Mouse (Mus musculus) ovary, postnatal 10 days (tissue): ENCODE results near the gene Cdkn2aipnl.

Experiments used
- DNase-seq: peaks from one replicate; pipeline ENCODE4 v3.0.0; 2022; ENCODE audit warnings: low spot score

Gene Cdkn2aipnl

DNA sequence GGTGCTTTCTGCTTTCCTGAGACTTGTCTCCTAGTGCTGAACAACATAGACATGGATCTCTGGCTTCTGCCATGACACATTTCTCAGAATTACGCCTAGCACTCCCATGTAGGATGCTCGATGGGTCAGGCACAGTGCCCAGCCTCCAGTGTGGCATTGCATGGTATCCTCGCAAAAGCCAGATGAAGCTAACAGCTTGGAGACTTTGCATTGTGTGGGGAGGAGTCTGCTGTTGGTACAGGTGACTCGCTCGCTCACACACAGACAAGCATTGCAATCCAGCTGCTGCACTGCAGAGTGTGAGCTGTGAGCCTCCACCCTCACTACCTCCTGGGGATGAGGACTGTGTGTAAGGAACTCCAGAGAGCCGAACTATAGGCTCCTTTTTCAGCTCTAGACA, 21.3 kb upstream of the Cdkn2aipnl start:
- no peak for DNase-seq

- DNase-seq = no peak
These were observed 18.2 kb upstream of the Cdkn2aipnl start for GRCm38 (mm10) chr11:51949155-51949840.

GRCm38 (mm10) chr11:51949919-51950318, 17.5 kb upstream of the Cdkn2aipnl start:
- DNase-seq = no peak

GRCm38 (mm10) chr11:51951861-51952420, 15.5 kb upstream of the Cdkn2aipnl start:
- no peak for DNase-seq

GRCm38 (mm10) chr11:51956112-51956511, 11.3 kb upstream of the Cdkn2aipnl start:
- no peak for DNase-seq

- DNase-seq = no peak
These were observed 9.7 kb upstream of the Cdkn2aipnl start for GRCm38 (mm10) chr11:51957760-51958159.

GRCm38 (mm10) chr11:51959511-51959910, 8.0 kb upstream of the Cdkn2aipnl start:
- no peak for DNase-seq

DNA sequence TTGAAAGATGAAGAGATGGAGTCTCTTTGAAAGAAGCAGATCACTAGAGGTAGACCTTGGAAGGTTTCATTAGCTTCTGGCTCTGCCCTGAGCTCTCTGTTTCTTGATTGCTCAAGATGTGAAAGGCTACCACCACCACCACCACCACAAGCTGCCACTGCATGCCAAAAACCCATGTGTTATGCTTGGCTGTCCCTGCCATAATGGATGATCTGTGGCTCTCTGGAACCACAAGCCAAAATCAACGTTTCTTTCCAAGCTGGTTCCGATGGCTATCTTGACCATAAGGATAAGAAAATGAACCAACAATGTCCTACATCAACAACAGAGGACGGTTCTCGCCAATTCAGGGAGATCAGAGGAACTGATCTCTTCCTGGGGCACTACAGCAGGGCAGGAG, 7.4 kb upstream of the Cdkn2aipnl start:
- DNase-seq = no peak

DNA sequence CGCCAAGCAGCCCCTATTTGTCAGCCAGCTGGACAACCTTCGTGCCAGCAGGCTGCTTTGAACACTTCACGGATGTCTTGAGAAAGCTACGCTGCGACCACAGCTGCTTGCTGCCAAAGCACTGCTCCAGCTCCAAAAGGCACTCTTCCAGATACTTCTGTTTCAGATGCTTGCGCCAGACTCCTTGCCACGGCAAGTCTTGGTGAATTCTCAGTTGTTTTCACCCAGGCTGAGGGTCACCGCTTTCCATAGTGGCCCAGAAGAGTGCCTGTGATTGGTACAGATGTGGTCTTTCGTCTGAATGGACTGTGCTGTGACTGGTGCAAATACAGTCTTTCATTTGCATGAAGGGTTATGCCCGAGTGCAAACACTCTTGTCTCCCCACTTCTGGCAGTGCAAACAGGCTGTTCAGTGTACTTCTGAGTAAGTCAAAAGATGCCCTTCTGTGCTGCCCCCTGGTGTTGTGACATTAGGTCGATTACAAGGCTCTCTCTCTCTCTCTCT, 6.4 kb upstream of the Cdkn2aipnl start:
- no peak for DNase-seq

DNA sequence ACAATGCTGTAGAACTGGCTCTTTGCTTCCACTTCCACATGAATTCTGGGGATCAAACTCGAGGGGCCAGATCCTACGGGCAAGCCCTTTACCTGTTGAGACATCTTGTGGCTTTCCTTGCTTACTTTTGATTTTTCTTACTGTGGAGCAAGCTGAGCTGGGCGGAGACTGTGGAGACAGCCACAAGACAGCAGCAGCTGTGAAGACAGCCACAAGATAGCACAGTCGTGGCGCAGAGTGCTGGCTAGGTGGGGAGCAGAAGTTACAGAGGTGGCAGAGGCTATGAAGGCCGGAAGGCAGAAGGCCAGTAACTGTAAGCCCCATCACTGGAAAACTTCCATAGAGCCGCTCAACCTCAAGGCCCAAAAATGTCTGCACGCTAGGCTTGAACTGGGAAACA, 5.7 kb upstream of the Cdkn2aipnl start:
- no peak for DNase-seq

DNA sequence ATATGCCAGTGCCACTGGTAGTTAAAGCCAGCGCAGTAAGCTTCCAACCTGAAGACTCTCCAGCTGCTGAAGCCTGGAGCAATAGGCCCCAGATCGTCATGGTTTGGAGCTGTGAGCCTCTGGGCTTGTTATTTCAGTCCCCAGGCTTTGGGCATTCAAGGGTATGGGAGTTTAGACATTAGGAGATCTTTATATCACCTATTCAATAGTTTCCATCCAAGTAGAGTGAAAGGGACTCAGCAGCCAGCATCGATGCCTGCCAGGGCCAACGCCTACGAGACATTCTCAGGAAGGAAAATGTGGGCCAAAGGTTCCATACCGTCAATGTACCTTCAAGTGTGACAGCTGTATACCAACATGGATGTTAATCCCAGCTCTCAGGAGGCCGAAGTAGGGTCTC, 5.2 kb upstream of the Cdkn2aipnl start:
- no peak for DNase-seq

GRCm38 (mm10) chr11:51966651-51967050, 810 bp upstream of the Cdkn2aipnl start:
- no peak for DNase-seq

- no peak for DNase-seq
These were observed 1.4 kb downstream of the Cdkn2aipnl start for GRCm38 (mm10) chr11:51968896-51969295.

GRCm38 (mm10) chr11:51969511-51969910, 2.0 kb downstream of the Cdkn2aipnl start:
- DNase-seq = no peak

DNA sequence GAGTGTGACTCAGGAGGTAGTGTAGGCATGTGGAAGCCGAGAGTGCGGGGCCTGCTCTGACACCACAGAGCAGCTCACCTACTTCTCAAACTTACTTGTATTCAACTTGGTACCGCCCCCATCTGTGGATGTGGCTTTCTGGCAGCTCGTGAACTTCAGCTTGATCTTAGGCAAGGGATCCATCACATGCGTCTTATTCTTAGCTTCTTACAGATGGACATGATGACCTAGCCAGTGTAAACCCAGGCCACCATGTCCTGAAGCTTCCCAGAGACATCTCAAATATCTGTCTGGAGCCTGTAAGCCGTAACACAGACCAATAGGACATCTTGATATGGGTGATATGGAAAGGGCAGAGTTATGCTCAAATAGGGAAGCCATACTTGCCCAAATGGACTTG, 4.2 kb downstream of the Cdkn2aipnl start:
- no peak for DNase-seq

- DNase-seq = peak; percentile 58
These were observed 32.3 kb downstream of the Cdkn2aipnl start for GRCm38 (mm10) chr11:51999611-52000289.

DNA sequence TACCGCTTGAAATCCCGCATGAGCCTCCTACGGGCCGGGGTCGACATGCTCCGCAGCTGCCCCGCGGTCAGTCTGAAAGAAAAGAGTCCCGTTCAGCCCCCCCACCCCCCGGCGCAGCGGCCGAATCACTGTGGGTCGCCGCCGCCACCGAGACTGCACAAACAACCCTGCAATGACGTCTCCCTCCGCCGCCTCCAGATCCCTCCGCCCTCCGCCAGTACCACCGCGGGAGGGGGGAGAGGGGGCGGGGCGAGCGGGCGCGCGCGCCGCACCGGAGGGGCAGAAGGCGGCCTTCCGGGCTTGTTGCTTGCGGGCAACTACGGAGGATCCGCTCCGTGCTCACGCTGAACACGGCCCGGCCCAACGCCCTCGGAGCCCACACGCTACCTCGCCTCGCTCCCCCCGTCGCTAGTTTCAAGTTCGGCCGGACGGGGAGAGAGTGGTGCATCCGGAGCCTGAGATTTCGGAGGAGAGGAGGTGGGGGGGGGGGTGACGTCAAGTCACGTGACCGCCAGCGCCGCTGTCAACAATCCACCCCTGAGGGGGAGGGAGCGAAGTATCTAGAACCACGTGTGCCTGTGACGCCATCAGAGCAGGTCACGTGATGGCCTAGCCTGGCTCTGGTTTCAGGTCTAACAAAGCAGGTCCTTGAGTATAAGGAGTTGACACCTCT, 33.0 kb downstream of the Cdkn2aipnl start, which contains the start of gene Ube2b:
TSS of gene Ube2b (minus strand) at position 473 of the 673 bp plus-strand sequence.
- DNase-seq = peak; percentile 91

DNA sequence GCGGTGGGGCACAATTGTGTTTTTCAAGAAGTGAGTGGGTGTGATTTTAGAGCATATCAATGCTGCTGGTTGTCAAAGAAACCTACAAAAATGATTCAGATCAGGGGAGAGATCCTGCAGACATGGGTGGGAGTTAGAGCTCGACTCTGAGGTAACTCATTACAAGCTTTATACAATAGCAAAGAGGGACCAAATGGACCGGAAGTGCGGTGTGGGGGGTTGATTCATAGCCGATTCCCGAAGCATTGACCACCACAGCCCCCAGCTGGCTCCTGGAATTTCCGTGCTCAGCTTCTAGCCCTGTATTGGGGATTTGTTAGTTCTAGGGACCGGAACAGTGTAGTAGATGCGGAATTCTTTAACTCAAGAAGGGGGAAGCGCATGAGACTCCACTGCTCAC, 33.9 kb downstream of the Cdkn2aipnl start:
- DNase-seq = no peak

- no peak for DNase-seq
These were observed 34.4 kb downstream of the Cdkn2aipnl start for GRCm38 (mm10) chr11:52001861-52002260.

- no peak for DNase-seq
These were observed 35.5 kb downstream of the Cdkn2aipnl start for GRCm38 (mm10) chr11:52002842-52003504.

DNA sequence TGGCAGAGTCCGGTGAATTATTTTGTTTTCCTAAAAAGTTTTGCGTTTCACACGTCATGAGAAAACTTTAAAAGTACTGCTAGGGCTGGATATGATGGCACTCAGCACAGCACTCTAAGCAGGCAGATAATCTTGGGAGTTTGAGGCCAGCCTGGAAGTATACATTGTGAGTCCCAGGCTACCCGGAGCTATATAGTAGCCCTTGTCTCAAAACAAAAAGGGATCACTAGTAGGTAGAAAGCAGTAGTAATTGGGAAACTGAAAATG, 36.0 kb downstream of the Cdkn2aipnl start:
- DNase-seq = no peak
